Mouse (Mus musculus) erythroblast, embryonic 14.5 days (primary cell): ENCODE results near the gene Olfr560. TPM values are rescaled to one million over a fixed set of nuclear protein-coding genes. Genes with fewer than 3 reads are reported as not detected.

Experiments used
- H3K27me3 ChIP-seq: 2 replicates; pipeline ENCODE4 v1.6.1; 2012; ENCODE audit warnings: inconsistent platforms; ENCODE audit not compliant: control insufficient read depth
- H3K36me3 ChIP-seq: 2 replicates; pipeline ENCODE4 v1.6.1; 2012; ENCODE audit warnings: mild to moderate bottlenecking, inconsistent platforms; ENCODE audit not compliant: control insufficient read depth
- H3K4me1 ChIP-seq: 2 replicates; pipeline ENCODE4 v1.6.1; 2012; ENCODE audit warnings: inconsistent platforms; ENCODE audit not compliant: control insufficient read depth
- H3K4me3 ChIP-seq: replicated peaks from 2 replicates; pipeline ENCODE3; 2012; ENCODE audit warnings: moderate library complexity, mild to moderate bottlenecking, inconsistent platforms
- H3K9me3 ChIP-seq: 2 replicates; pipeline ENCODE4 v1.6.1; 2012; ENCODE audit warnings: low read length, inconsistent platforms, mixed read lengths; ENCODE audit not compliant: control insufficient read depth
- GATA1 ChIP-seq: IDR thresholded peaks from 2 replicates; pipeline ENCODE4 v1.6.1; 2012; ENCODE audit warnings: low read length, inconsistent platforms, mixed read lengths
- TAL1 ChIP-seq: IDR thresholded peaks from 3 replicates; pipeline ENCODE4 v1.6.1; 2012; ENCODE audit warnings: low read length, inconsistent platforms, mixed read lengths
- polyA plus RNA-seq: library from polyadenylated mRNA; stranded (reverse); fragments of >175 nt; gene quantifications from 2 replicates; pipeline ENCODE4 v1.2.3, GENCODE M21; 2012

Olfr560 gene
- polyA plus RNA-seq, result not detected in 2 replicates

DNA sequence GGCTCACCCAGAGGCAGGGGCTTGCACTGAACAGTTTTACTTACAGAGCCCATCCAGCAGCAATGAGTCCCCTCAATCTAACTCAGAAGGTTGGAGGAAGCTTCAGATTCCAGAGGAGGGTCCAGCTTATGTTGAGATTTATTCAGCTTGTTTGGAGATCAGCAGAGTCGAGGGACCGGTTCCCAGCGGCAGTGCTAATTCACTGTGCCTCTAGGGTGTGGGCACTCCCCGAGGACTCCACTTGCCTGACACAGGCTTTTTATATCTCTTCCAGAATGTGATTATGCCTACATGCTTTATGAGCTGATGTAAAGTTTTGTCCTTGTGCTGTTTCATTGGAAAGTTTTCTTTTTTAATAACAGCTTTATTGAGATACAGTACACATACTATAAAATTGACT is at the start of gene Olfr560, which contains the start of gene Olfr78:
TSS of gene Olfr560 (minus strand) at position 101 of the 400 bp plus-strand sequence.
TSS of gene Olfr78 (minus strand) at position 206 of the 400 bp plus-strand sequence.
- no peaks in the 10 kb centered on the region for H3K9me3 ChIP-seq
- TF ChIP-seq GATA1, result no peak

DNA sequence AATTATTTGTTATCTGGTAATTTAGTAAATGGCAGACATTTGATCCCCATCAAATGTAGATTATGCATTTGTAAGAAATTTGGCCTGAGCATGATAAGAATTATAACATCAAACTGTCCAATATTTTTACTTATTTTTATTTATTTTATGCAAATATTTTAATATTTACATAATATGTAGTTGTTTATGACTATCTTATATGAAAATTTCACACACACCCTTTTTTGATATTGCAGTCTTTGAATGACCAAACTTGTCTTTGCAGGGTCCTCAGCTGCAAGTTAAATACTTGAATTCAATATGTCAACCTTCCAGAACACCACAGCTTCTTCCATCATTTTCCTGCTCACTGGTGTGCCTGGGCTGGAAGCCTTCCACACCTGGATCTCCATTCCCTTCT is 44.0 kb upstream of the Olfr560 start, which contains the start of gene Olfr564:
TSS of gene Olfr564 (plus strand) at position 301 of the 400 bp plus-strand sequence.
- Histone ChIP-seq H3K27me3 (no peaks in the 10 kb centered on the region), H3K4me3 (no peak within 1 kb of the TSS), H3K9me3 (no peaks in the 10 kb centered on the region), H3K4me1 (no peaks in the 10 kb centered on the region), H3K36me3 (no peaks in the 10 kb centered on the region)
- TF ChIP-seq GATA1, result no peak

More for the DNA sequence above, at the start of gene Olfr560, which contains the start of gene Olfr78:
- no peak within 1 kb of the TSS for H3K4me3 ChIP-seq
- no peaks in the 10 kb centered on the region for H3K27me3 ChIP-seq
- H3K4me1 ChIP-seq, result no peaks in the 10 kb centered on the region
- no peaks in the 10 kb centered on the region for H3K36me3 ChIP-seq

- no peaks in the 10 kb centered on the region for H3K27me3 ChIP-seq
- no peaks in the 10 kb centered on the region for H3K4me1 ChIP-seq
- TF ChIP-seq GATA1, result no peak
- no peak for TF ChIP-seq TAL1
- H3K9me3 ChIP-seq, result no peaks in the 10 kb centered on the region
- H3K4me3 ChIP-seq, result no peak within 1 kb of the TSS
- H3K36me3 ChIP-seq, result no peaks in the 10 kb centered on the region
Observed at GRCm38 (mm10) chr7:102770921-102771320, 11.8 kb upstream of the Olfr560 start, which contains the start of gene Olfr561. Gene Olfr561, plus strand, starts transcription at chr7:102771221.

GRCm38 (mm10) chr7:102752086-102752485 is 7.1 kb downstream of the Olfr560 start:
- no peak for TF ChIP-seq TAL1
- TF ChIP-seq GATA1, result no peak
- H3K27me3 ChIP-seq, result no peaks in the 10 kb centered on the region
- no peaks in the 10 kb centered on the region for H3K4me1 ChIP-seq
- H3K9me3 ChIP-seq, result no peaks in the 10 kb centered on the region
- no peaks in the 10 kb centered on the region for H3K36me3 ChIP-seq
- H3K4me3 ChIP-seq, result no peak overlapping the region

DNA sequence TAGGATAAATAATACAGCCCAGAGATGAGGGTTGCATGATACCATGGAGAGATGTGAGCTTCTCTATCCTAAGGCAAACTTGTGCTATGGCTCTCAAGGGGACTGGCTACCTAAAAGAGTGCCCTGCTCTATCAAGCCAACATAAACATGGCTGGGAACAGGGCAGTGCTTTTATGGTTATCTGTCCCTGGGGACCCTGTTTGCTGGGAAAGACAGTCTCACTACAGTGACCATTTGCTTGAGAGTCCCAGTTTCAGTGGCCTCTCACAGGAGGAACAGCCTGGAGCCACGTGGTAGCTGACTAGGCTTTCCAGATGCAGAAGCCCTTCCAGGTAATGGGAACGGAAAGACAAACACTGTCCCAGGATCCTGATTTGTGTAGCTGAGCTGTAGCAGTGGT is 21.5 kb downstream of the Olfr560 start:
- no peaks in the 10 kb centered on the region for H3K4me1 ChIP-seq
- no peaks in the 10 kb centered on the region for H3K9me3 ChIP-seq
- no peak overlapping the region for H3K4me3 ChIP-seq
- no peaks in the 10 kb centered on the region for H3K27me3 ChIP-seq
- no peaks in the 10 kb centered on the region for H3K36me3 ChIP-seq
- TF ChIP-seq TAL1, result no peak
- no peak for TF ChIP-seq GATA1

DNA sequence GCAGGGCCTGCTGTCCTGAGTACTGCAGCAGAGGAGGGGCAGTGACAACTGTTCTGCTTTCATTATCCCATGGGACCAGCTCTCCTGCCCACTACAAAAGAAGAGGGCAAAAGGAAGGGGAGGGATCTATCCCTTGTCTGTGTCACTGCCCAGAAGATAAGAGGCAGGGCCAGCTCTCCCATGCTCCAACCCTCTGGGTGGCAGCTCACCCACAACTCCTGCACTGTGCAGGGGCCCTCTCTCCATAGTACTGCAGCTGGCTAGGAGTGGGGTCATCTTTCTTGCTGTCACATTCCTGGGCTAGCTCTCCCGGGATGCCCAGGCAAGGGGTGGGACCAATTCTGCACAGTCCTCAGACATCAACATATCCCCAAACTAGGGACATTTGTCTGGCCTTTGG is 25.4 kb downstream of the Olfr560 start:
- no peaks in the 10 kb centered on the region for H3K27me3 ChIP-seq
- no peaks in the 10 kb centered on the region for H3K9me3 ChIP-seq
- TF ChIP-seq GATA1 (no peak), TAL1 (no peak)
- H3K4me1 ChIP-seq, result no peaks in the 10 kb centered on the region
- H3K36me3 ChIP-seq, result no peaks in the 10 kb centered on the region
- no peak overlapping the region for H3K4me3 ChIP-seq

DNA sequence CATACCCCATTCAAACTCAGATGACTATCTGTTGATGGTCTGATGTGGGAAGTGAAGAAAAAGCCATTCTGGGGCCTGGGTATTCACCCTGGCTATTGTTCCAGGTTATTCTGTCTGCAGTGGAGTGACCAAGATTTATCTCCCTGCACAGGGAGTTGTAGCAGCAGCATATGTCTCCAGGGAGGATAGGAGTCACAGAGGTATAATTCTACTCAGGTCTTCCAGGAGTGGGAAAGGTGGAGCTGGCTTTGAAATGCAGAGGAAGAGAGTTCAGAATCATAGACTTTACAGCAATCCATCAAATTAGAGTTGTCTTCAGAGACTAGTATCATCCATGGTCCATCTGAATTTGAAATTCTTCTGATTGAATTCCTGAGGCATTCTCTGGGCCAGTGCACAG is 31.8 kb downstream of the Olfr560 start, which contains the start of gene Olfr559:
TSS of gene Olfr559 (minus strand) at position 101 of the 400 bp plus-strand sequence.
- no peak within 1 kb of the TSS for H3K4me3 ChIP-seq
- TF ChIP-seq TAL1, result no peak
- TF ChIP-seq GATA1, result no peak
- no peaks in the 10 kb centered on the region for H3K4me1 ChIP-seq
- H3K9me3 ChIP-seq, result no peaks in the 10 kb centered on the region
- no peaks in the 10 kb centered on the region for H3K36me3 ChIP-seq
- H3K27me3 ChIP-seq, result no peaks in the 10 kb centered on the region

DNA sequence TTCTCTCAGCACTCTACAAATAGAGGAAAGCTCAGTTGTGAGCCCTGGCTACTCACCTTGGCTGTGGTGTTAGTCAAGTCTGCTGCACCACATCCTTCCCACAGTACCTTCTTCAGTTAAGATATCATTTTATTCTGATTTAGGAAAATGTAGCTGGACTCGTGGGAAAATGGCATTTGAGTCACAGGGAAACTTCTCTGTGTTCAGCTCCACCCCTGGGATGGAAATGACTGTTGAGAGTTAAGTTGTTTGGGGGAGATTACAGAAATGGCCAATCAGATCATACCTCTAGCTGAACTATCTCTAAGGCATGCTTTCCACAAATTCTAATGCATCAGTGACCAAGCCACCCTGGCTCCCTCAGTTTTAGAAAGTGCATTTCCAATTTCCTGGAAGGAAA is 40.2 kb downstream of the Olfr560 start, which contains the start of gene Olfr33:
TSS of gene Olfr33 (minus strand) at position 101 of the 400 bp plus-strand sequence.
- H3K27me3 ChIP-seq, result no peaks in the 10 kb centered on the region
- TF ChIP-seq GATA1, result no peak
- no peak for TF ChIP-seq TAL1
- H3K9me3 ChIP-seq, result no peaks in the 10 kb centered on the region
- H3K4me3 ChIP-seq, result no peak within 1 kb of the TSS
- no peaks in the 10 kb centered on the region for H3K4me1 ChIP-seq
- no peaks in the 10 kb centered on the region for H3K36me3 ChIP-seq

DNA sequence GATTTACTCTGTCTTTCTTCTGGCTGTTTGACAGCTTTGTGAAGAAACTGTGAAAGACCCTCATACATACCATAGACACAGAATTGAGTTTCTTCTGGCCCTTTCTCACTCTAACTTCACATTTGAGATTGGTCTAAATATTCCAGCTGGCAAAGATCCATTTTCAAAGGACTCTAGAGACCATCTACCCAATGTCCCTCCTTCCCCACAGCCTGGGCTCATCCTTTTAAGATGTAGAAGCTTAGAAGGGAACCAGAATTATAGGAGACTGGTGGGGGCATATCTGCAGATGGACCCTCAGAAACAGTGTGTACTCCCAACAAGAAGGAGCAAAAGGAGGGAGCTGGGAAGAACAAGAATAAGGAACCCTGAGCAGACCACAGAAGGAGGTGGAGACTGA is 57.3 kb downstream of the Olfr560 start, which contains the start of gene Olfr558:
TSS of gene Olfr558 (plus strand) at position 301 of the 400 bp plus-strand sequence.
- Histone ChIP-seq H3K36me3 (no peaks in the 10 kb centered on the region), H3K4me3 (no peak within 1 kb of the TSS), H3K27me3 (no peaks in the 10 kb centered on the region), H3K4me1 (no peaks in the 10 kb centered on the region), H3K9me3 (no peaks in the 10 kb centered on the region)
- TF ChIP-seq GATA1 (no peak), TAL1 (no peak)

Other genes with a start within 250 kb of the Olfr560 start
- not detected in 2 replicates for gene Olfr547, start 224.6 kb downstream of the Olfr560 start, polyA plus RNA-seq
- not detected in 2 replicates for gene Olfr548-ps1, start 218.5 kb downstream of the Olfr560 start, polyA plus RNA-seq
- not detected in 2 replicates for gene Olfr549, start 209.5 kb downstream of the Olfr560 start, polyA plus RNA-seq
- gene Trim21, start 193.9 kb downstream of the Olfr560 start, polyA plus RNA-seq, result 0.09 and 0.26 TPM in 2 replicates
- not detected in 2 replicates for gene Olfr550, start 187.9 kb downstream of the Olfr560 start, polyA plus RNA-seq
- gene Olfr551, start 167.5 kb downstream of the Olfr560 start, polyA plus RNA-seq, result not detected in 2 replicates
- gene Olfr552, start 161.6 kb downstream of the Olfr560 start, polyA plus RNA-seq, result not detected in 2 replicates
- gene Olfr553, start 141.1 kb downstream of the Olfr560 start, polyA plus RNA-seq, result not detected in 2 replicates
- not detected in 2 replicates for gene Olfr554, start 120.9 kb downstream of the Olfr560 start, polyA plus RNA-seq
- gene Olfr555, start 100.5 kb downstream of the Olfr560 start, polyA plus RNA-seq, result not detected in 2 replicates
- not detected in 2 replicates for gene Olfr556, start 94.5 kb downstream of the Olfr560 start, polyA plus RNA-seq
- 0.05 TPM in 1 of 2 replicates, not detected in the other for gene Trim68, start 72.0 kb downstream of the Olfr560 start, polyA plus RNA-seq
- gene Olfr557, start 63.5 kb downstream of the Olfr560 start, polyA plus RNA-seq, result not detected in 2 replicates
- not detected in 2 replicates for gene Olfr558, start 57.2 kb downstream of the Olfr560 start, polyA plus RNA-seq
- gene Olfr33, start 40.3 kb downstream of the Olfr560 start, polyA plus RNA-seq, result not detected in 2 replicates
- gene Olfr559, start 31.9 kb downstream of the Olfr560 start, polyA plus RNA-seq, result not detected in 2 replicates
- gene Olfr78, start 105 bp upstream of the Olfr560 start, polyA plus RNA-seq, result 0.04 TPM in 1 of 2 replicates, not detected in the other
- not detected in 2 replicates for gene Olfr561, start 11.9 kb upstream of the Olfr560 start, polyA plus RNA-seq
- gene Olfr564, start 44.1 kb upstream of the Olfr560 start, polyA plus RNA-seq, result not detected in 2 replicates
- not detected in 2 replicates for gene Olfr566, start 99.4 kb upstream of the Olfr560 start, polyA plus RNA-seq
- gene Olfr568, start 117.8 kb upstream of the Olfr560 start, polyA plus RNA-seq, result not detected in 2 replicates
- not detected in 2 replicates for gene Olfr569, start 131.5 kb upstream of the Olfr560 start, polyA plus RNA-seq
- not detected in 2 replicates for gene Olfr570, start 135.2 kb upstream of the Olfr560 start, polyA plus RNA-seq
- gene Olfr571, start 158.2 kb upstream of the Olfr560 start, polyA plus RNA-seq, result not detected in 2 replicates
- gene Olfr572, start 165.0 kb upstream of the Olfr560 start, polyA plus RNA-seq, result not detected in 2 replicates
- gene Olfr573-ps1, start 183.2 kb upstream of the Olfr560 start, polyA plus RNA-seq, result not detected in 2 replicates
- gene Olfr574, start 189.1 kb upstream of the Olfr560 start, polyA plus RNA-seq, result not detected in 2 replicates
- not detected in 2 replicates for gene Olfr575, start 199.4 kb upstream of the Olfr560 start, polyA plus RNA-seq
- not detected in 2 replicates for gene Olfr576, start 203.3 kb upstream of the Olfr560 start, polyA plus RNA-seq
- gene Olfr577, start 216.6 kb upstream of the Olfr560 start, polyA plus RNA-seq, result not detected in 2 replicates
- gene Olfr578, start 230.0 kb upstream of the Olfr560 start, polyA plus RNA-seq, result not detected in 2 replicates